Mouse (Mus musculus) intestine, embryonic 16.5 days (tissue): ENCODE measurements around the gene Pde4d. TPM values are rescaled to one million over a fixed set of nuclear protein-coding genes. Genes with fewer than 3 reads are reported as not detected.
A peak's percentile ranks its signal among the peaks of the same experiment; 100 is the strongest.

Source experiments
- ATAC-seq: fragments of 200-750 bp; cut with Nextera tagmentation; 2 replicates; pipeline ENCODE4 v1.8.0; 2017; ENCODE audit warnings: moderate TSS enrichment, moderate library complexity
- H3K27ac ChIP-seq: fragments of 300-500 bp; sonication (generic); 2 replicates; pipeline ENCODE4 v1.5.1; 2014; ENCODE audit warnings: mild to moderate bottlenecking, low read length
- H3K27me3 ChIP-seq: fragments of 300-500 bp; sonication (generic); replicated peaks from 2 replicates; pipeline ENCODE4 v1.6.1; 2014; ENCODE audit warnings: low read length, control low read depth, mixed read lengths; ENCODE audit not compliant: control insufficient read depth, insufficient read depth
- H3K36me3 ChIP-seq: fragments of 300-500 bp; sonication (generic); 2 replicates; pipeline ENCODE4 v1.6.1; 2014; ENCODE audit warnings: low read length, control low read depth; ENCODE audit not compliant: control insufficient read depth, insufficient read depth
- H3K4me1 ChIP-seq: fragments of 300-500 bp; sonication (generic); 2 replicates; pipeline ENCODE4 v1.6.1; 2014; ENCODE audit warnings: low read length, control low read depth, mixed read lengths; ENCODE audit not compliant: control insufficient read depth, insufficient read depth
- H3K4me2 ChIP-seq: fragments of 300-500 bp; sonication (generic); 2 replicates; pipeline ENCODE4 v1.6.1; 2014; ENCODE audit warnings: low read depth, low read length, control low read depth
- H3K4me3 ChIP-seq: fragments of 300-500 bp; sonication (generic); 2 replicates; pipeline ENCODE4 v1.5.1; 2014; ENCODE audit warnings: mild to moderate bottlenecking, low read length
- H3K9ac ChIP-seq: fragments of 300-500 bp; sonication (generic); 2 replicates; pipeline ENCODE4 v1.6.1; 2014; ENCODE audit warnings: low read depth, low read length
- H3K9me3 ChIP-seq: fragments of 300-500 bp; sonication (generic); 2 replicates; pipeline ENCODE4 v1.6.1; 2016; ENCODE audit warnings: low read length, control low read depth; ENCODE audit not compliant: control insufficient read depth
- WGBS: fragments of 180-500 bp; shearing (Covaris S2); extraction: QIAGEN DNeasy Blood & Tissue Kit; methylation state at CpG from one replicate; pipeline ENCODE4 v1.1.7; 2014; 5-methylcytosine and 5-hydroxymethylcytosine counted together
- polyA plus RNA-seq: library from polyadenylated mRNA; unstranded; fragments of >200 nt; fragmentation: Nextera tagmentation; extraction: Ambion mirVana; gene quantifications from 2 replicates; pipeline ENCODE4 v1.2.1, GENCODE M21; 2015

The Pde4d gene
- polyA plus RNA-seq, 1 experiment from 2014 or later, result 25.3 TPM

GRCm38 (mm10) chr13:109646597-109647232 is 1197.0 kb downstream of the Pde4d start:
- Histone ChIP-seq H3K27me3 (no peaks in the 10 kb centered on the region), H3K36me3 (no peaks in the 10 kb centered on the region), H3K4me3 (no peak overlapping the region), H3K9ac (no peak overlapping the region), H3K4me2 (no peak overlapping the region), H3K27ac (no peak overlapping the region), H3K9me3 (no peaks in the 10 kb centered on the region), H3K4me1 (no peaks in the 10 kb centered on the region)
- ATAC-seq, result no peak
- WGBS, result 61% methylated on average over 11 of the region's 11 CpGs

GRCm38 (mm10) chr13:109647479-109648199 is 1197.9 kb downstream of the Pde4d start:
- no peak overlapping the region for H3K9ac ChIP-seq
- H3K4me2 ChIP-seq, result no peak overlapping the region
- no peak for ATAC-seq
- no peaks in the 10 kb centered on the region for H3K9me3 ChIP-seq
- H3K36me3 ChIP-seq, result no peaks in the 10 kb centered on the region
- no peak overlapping the region for H3K4me3 ChIP-seq
- H3K27ac ChIP-seq, result no peak overlapping the region
- WGBS, result 64% methylated on average over 7 of the region's 7 CpGs
- H3K27me3 ChIP-seq, result no peaks in the 10 kb centered on the region
- H3K4me1 ChIP-seq, result no peaks in the 10 kb centered on the region

DNA sequence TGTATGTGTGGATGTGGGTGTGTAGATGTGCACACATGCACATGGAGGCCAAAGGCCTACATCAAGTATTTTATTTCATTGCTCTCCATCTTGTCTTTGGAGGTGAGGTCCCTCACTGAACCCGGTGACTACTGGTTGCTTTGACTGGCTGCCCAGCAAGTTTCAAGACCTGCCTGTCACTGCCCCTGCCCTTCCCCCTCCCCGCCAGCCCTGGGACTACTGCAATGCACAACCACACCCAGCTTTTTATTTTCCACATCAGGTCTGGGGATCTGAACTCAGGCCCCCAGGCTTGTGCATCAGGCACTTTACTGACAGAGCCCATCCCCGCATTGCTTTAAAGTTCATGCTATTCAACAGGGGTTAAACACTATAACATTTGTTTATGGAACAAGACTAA is 1198.6 kb downstream of the Pde4d start:
- Histone ChIP-seq H3K27me3 (no peaks in the 10 kb centered on the region), H3K9me3 (no peaks in the 10 kb centered on the region), H3K27ac (no peak overlapping the region), H3K9ac (no peak overlapping the region), H3K4me3 (no peak overlapping the region), H3K36me3 (no peaks in the 10 kb centered on the region), H3K4me1 (no peaks in the 10 kb centered on the region), H3K4me2 (no peak overlapping the region)
- ATAC-seq, result no peak
- WGBS, result 83% methylated on average over 3 of the region's 3 CpGs

- Histone ChIP-seq H3K9ac (no peak overlapping the region), H3K4me1 (no peaks in the 10 kb centered on the region), H3K4me3 (no peak overlapping the region), H3K4me2 (no peak overlapping the region), H3K9me3 (no peaks in the 10 kb centered on the region), H3K27me3 (no peaks in the 10 kb centered on the region), H3K27ac (no peak overlapping the region), H3K36me3 (no peaks in the 10 kb centered on the region)
- peak; percentile 93 for ATAC-seq
- WGBS, result 73% methylated on average over 10 of the region's 10 CpGs
Measured at GRCm38 (mm10) chr13:109651790-109652605, 1202.2 kb downstream of the Pde4d start.

DNA sequence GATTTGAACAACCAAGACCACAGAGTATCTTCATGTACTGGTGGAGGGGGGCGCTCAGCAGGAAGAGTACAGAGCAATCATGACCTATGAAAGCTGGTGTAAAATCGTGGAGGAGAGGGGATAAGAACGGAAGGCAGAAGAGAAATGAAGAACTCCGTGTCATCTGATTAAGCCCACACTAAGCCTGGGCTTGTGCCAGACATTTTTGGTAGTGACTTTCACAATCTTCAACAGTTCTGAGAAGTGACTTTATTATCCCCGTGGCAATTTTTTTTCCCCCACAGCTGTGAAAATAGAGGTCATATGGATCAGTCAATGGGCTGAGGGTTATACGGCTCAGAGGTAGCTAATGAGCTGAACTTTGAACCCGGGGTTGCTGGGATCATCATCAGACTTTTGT is 1202.9 kb downstream of the Pde4d start:
- WGBS, result 71% methylated on average over 7 of the region's 7 CpGs
- H3K4me3 ChIP-seq, result no peak overlapping the region
- no peaks in the 10 kb centered on the region for H3K27me3 ChIP-seq
- no peaks in the 10 kb centered on the region for H3K4me1 ChIP-seq
- no peaks in the 10 kb centered on the region for H3K9me3 ChIP-seq
- no peak overlapping the region for H3K27ac ChIP-seq
- H3K4me2 ChIP-seq, result no peak overlapping the region
- ATAC-seq, result no peak
- no peak overlapping the region for H3K9ac ChIP-seq
- no peaks in the 10 kb centered on the region for H3K36me3 ChIP-seq

DNA sequence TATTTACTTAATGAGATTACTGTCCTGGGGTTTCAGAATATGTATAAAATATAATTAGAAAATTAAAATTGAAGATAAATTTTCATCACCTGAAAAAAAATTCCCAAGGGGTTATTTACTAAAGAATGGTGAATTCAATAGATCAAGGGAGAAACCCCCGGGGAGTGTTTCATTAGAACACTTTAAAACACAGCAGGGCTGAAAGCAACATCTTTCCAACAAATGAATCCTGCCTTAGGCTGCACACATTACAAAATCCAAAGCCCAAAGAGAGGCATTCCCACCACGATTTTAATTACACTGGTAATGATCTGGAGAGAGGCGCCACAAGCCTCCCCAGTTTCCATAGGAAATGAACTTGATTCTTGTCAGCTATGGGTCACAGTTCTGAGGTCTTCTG is 1205.6 kb downstream of the Pde4d start:
- Histone ChIP-seq H3K9ac (no peak overlapping the region), H3K4me3 (no peak overlapping the region), H3K27ac (no peak overlapping the region), H3K27me3 (no peaks in the 10 kb centered on the region), H3K4me2 (no peak overlapping the region), H3K9me3 (no peaks in the 10 kb centered on the region), H3K4me1 (no peaks in the 10 kb centered on the region), H3K36me3 (no peaks in the 10 kb centered on the region)
- 74% methylated on average over 3 of the region's 3 CpGs for WGBS
- no peak for ATAC-seq

DNA sequence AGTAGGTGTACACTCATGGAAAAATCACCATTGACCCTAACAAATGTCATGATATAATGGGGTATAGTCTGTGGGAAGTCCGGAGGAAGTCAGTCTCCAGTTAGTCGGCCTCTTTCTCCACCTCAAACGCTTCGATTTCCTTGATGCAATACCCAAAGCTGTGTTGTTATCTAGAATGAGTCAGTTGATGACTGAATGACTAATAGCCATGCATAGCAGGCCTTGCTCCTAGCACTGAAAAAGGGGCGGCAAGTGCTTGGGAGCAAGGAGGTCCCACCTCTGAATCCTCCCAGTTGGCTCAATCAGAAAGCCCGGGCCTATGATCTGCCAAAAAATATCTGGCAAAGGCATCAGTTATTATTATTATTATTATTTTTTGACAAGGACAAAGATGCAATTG is 1209.4 kb downstream of the Pde4d start:
- 0 out of 2 replicates have a peak, but pooled peaks have one; percentile 21 for ATAC-seq

DNA sequence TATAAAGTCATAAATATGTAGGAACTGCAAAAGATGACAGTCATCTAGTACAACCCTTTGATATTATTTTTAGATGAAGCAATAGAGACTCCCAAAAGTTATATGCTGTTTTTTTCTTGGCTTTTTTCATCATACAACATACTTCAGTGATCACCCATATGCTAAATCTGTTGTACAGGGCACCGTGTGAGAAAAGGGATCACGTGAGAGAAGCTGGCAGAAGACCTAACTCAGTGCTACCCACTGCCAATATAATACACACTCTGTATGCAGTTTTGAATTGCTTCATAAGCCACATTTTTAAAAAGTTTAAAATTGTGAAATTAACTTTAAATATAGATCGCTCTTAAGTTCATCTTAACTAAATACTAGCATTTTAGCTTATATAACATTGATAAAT is 1211.6 kb downstream of the Pde4d start:
- peaks cover 13% of the 10 kb centered on the region for H3K4me1 ChIP-seq
- H3K9ac ChIP-seq, result no peak overlapping the region
- H3K27me3 ChIP-seq, result no peaks in the 10 kb centered on the region
- ATAC-seq, result no peak
- H3K9me3 ChIP-seq, result no peaks in the 10 kb centered on the region
- 94% methylated on average over 3 of the region's 3 CpGs for WGBS
- H3K4me3 ChIP-seq, result no peak overlapping the region
- no peak overlapping the region for H3K4me2 ChIP-seq
- H3K27ac ChIP-seq, result no peak overlapping the region
- H3K36me3 ChIP-seq, result no peaks in the 10 kb centered on the region

More for the DNA sequence above, 1209.4 kb downstream of the Pde4d start:
- no peaks in the 10 kb centered on the region for H3K36me3 ChIP-seq
- no peaks in the 10 kb centered on the region for H3K9me3 ChIP-seq
- H3K4me1 ChIP-seq, result no peaks in the 10 kb centered on the region
- H3K9ac ChIP-seq, result no peak overlapping the region
- H3K27me3 ChIP-seq, result no peaks in the 10 kb centered on the region
- H3K4me3 ChIP-seq, result no peak overlapping the region
- no peak overlapping the region for H3K4me2 ChIP-seq
- no peak overlapping the region for H3K27ac ChIP-seq
- 67% methylated on average over 6 of the region's 6 CpGs for WGBS

DNA sequence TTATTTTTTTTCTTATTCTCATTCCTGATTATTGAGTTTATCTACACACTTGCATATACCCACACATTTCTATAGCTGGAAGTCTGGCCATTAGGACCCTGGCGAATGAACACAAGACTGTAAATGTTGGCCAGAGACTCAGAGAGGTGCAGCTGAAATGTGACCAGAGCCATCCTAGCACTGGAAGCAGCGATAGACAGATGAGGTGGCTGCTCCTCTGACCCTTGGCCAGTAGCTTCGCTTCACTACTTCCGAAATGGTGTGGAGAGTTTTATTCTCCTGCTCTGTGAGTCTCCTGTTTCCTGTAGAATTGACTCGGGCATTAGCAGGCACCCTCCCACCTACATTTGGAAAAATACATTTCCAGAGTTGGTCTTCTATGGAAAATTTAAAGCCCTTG is 1212.4 kb downstream of the Pde4d start:
- no peak overlapping the region for H3K4me2 ChIP-seq
- 53% methylated on average over 5 of the region's 5 CpGs for WGBS
- peaks cover 13% of the 10 kb centered on the region for H3K4me1 ChIP-seq
- no peaks in the 10 kb centered on the region for H3K36me3 ChIP-seq
- no peak overlapping the region for H3K27ac ChIP-seq
- no peak overlapping the region for H3K9ac ChIP-seq
- H3K9me3 ChIP-seq, result no peaks in the 10 kb centered on the region
- no peak overlapping the region for H3K4me3 ChIP-seq
- H3K27me3 ChIP-seq, result no peaks in the 10 kb centered on the region
- ATAC-seq, result no peak
